21 mouse cellular contexts compared by ENCODE assay signal in genomic region chr10:69156462-69156861, GRCm38 (mm10). TPM values are rescaled to one million over a fixed set of nuclear protein-coding genes. Genes with fewer than 3 reads are reported as not detected.
"Had no signal": no experiment of that assay in that cellular context is flagged by ENCODE, and none has a peak within 500 bp of the region (broad histone marks: within the 10 kb centered on the region; RNA-seq: fewer than 3 reads in every experiment).

No protein-coding gene starts in this region.

- H3K27me3 ChIP-seq: limb, embryonic 13.5 days; liver, embryonic 12.5 days; liver, embryonic 15.5 days; midbrain, embryonic 12.5 days; midbrain, embryonic 15.5 days; neural tube, embryonic 13.5 days had no signal

- H3K9me3 ChIP-seq: limb, embryonic 13.5 days; liver, embryonic 12.5 days; liver, embryonic 15.5 days; midbrain, embryonic 12.5 days; midbrain, embryonic 15.5 days; neural tube, embryonic 13.5 days had no signal

- H3K4me1 ChIP-seq: liver, embryonic 12.5 days; liver, embryonic 15.5 days; midbrain, embryonic 12.5 days; midbrain, embryonic 15.5 days had no signal

- H3K4me3 ChIP-seq: layer of hippocampus, adult 2 months; left cerebral cortex, adult 2 months; limb, embryonic 13.5 days; liver, embryonic 12.5 days; liver, embryonic 15.5 days; midbrain, embryonic 12.5 days; midbrain, embryonic 15.5 days; neural tube, embryonic 13.5 days had no signal

- ATAC-seq: liver, embryonic 12.5 days; lung, postnatal 0 days; midbrain, embryonic 15.5 days had no signal

- H3K27ac ChIP-seq: kidney, postnatal 0 days; layer of hippocampus, adult 2 months; liver, embryonic 12.5 days; liver, embryonic 15.5 days; macrophage; midbrain, embryonic 12.5 days; midbrain, embryonic 15.5 days; neural tube, embryonic 13.5 days had no signal

- DNase-seq: kidney, postnatal 25 days; liver; lung, adult 2 months; retina, postnatal 1 day; right cerebral cortex, postnatal 25 days; spleen, adult 18-20 months; thymus, adult 2 months; thymus, postnatal 14 days; thymus, postnatal 4 days had no signal

- H3K9ac ChIP-seq: limb, embryonic 13.5 days; liver, embryonic 12.5 days; liver, embryonic 15.5 days; midbrain, embryonic 12.5 days; midbrain, embryonic 15.5 days; neural tube, embryonic 13.5 days had no signal

- H3K4me2 ChIP-seq: limb, embryonic 13.5 days; liver, embryonic 12.5 days; liver, embryonic 15.5 days; midbrain, embryonic 12.5 days; midbrain, embryonic 15.5 days; neural tube, embryonic 13.5 days had no signal

- H3K36me3 ChIP-seq: limb, embryonic 13.5 days; liver, embryonic 12.5 days; liver, embryonic 15.5 days; midbrain, embryonic 12.5 days; midbrain, embryonic 15.5 days; neural tube, embryonic 13.5 days had no signal

RNA-seq across cellular contexts. Expression of gene A930033H14Rik, which starts 56.4 kb away (rescaled TPM):
- total RNA-seq: neutrophil, adult 5-6 weeks had no signal
